Mouse (Mus musculus): ENCODE measurements around the gene Tlr5. TPM values are rescaled to one million over a fixed set of nuclear protein-coding genes. Genes with fewer than 3 reads are reported as not detected.

Gene Tlr5
- polyA plus RNA-seq, 1 experiment from 2014 or later, result 0.33 TPM

- H3K27ac ChIP-seq, result no peak overlapping the region
- no peaks in the 10 kb centered on the region for H3K27me3 ChIP-seq (ENCODE audit: insufficient read depth, poor library complexity, severe bottlenecking)
- H3K9me3 ChIP-seq, result 0 out of 2 replicates have a peak, but pooled peaks cover 3% of the 10 kb centered on the region
- no peaks in the 10 kb centered on the region for H3K36me3 ChIP-seq
- 86% methylated on average over 19 of the region's 19 CpGs for WGBS
- H3K4me3 ChIP-seq, result no peak overlapping the region
- DNase-seq (ENCODE audit: low spot score), result no peak
- peaks cover under 1% of the 10 kb centered on the region for H3K4me1 ChIP-seq (replicated peaks)
These were observed 26.4 kb upstream of the Tlr5 start for GRCm38 (mm10) chr1:182927878-182928851.

DNA sequence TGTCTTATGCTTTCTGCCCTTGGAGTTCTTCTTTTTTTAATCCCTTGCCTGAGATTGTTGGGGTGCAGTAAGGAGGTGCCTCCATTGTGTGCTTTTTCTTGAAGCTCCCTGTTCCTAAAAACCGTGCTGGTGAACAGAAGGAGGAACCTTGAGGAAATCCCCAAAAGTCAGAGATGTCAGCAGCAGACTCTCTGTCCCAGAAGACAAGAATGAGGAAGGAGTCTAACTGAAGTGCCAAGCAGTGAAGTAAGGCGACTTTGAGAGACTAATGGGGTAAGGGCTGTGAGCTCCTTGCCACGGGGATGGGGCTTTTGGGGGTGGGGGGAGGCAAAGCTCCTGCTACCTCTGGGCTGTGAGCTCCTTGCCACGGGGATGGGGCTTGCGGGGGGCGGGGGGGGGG lies 19.1 kb upstream of the Tlr5 start:
- Histone ChIP-seq H3K9me3 (0 out of 2 replicates have a peak, but pooled peaks cover 3% of the 10 kb centered on the region), H3K27ac (no peak overlapping the region), H3K4me3 (no peak overlapping the region), H3K4me1 (replicated peaks) (no peaks in the 10 kb centered on the region), H3K36me3 (no peaks in the 10 kb centered on the region), H3K27me3 (ENCODE audit: insufficient read depth, poor library complexity, severe bottlenecking) (no peaks in the 10 kb centered on the region)
- no peak for DNase-seq (ENCODE audit: low spot score)
- 39% methylated on average over 6 of the region's 6 CpGs for WGBS

DNA sequence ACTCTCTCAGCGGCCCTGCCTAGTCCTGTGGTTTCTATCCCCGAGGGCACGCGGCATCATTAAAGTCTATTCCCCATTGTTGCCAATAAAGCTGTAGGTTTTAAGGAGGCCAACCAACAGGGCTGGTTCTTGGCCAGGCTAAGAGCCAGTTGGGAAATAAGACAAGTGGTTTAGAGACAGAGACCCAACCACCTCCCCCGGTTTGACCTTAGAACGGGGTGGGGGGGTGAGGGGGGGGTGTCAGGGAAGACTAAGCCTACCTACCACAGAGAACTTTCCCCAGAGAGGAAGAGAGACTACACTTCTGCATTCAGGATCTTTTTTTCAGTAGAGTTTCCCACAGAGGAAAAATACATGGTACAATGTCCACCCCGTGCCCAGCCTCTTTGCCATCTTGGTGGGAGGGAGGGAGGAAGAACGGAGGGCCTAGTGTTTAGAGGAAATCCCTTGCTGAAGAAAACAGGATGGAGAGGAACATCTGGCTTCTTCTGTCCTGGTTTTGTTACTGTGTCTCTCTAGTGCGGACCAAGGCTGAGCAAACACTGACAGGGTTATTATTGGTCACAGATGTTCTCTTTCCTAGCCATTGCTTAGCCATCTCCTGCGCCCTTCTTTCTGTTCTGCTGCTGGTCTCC lies 17.0 kb upstream of the Tlr5 start:
- no peaks in the 10 kb centered on the region for H3K27me3 ChIP-seq (ENCODE audit: insufficient read depth, poor library complexity, severe bottlenecking)
- no peak for DNase-seq (ENCODE audit: low spot score)
- no peak overlapping the region for H3K27ac ChIP-seq
- 0 out of 2 replicates have a peak, but pooled peaks cover 3% of the 10 kb centered on the region for H3K9me3 ChIP-seq
- 65% methylated on average over 10 of the region's 10 CpGs for WGBS
- no peak overlapping the region for H3K4me3 ChIP-seq
- H3K4me1 ChIP-seq (replicated peaks), result peaks cover 3% of the 10 kb centered on the region; the same call in 1 of the 2 replicates
- no peaks in the 10 kb centered on the region for H3K36me3 ChIP-seq

DNA sequence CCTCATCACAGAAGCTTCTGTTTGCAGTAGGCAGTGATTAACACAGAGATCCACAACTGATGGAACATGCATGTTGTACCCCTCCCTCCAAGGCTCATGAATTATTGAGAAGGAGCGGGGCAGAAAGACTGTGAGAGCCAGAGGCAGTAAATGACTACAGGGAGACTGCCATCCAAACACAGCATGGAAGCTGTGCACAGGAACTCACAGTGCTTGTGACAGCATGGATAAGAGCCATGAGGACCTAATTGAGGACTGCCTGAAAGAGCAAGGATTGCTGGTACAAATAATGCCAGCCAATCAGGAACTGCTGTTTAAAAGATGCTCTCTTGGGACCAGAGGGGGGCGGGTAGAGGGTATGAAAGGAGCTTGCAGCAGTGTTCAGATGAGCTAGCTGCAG lies 12.7 kb upstream of the Tlr5 start:
- DNase-seq (ENCODE audit: low spot score), result no peak
- no peaks in the 10 kb centered on the region for H3K36me3 ChIP-seq
- no peaks in the 10 kb centered on the region for H3K9me3 ChIP-seq
- 77% methylated on average over 2 of the region's 2 CpGs for WGBS
- H3K27me3 ChIP-seq (ENCODE audit: insufficient read depth, poor library complexity, severe bottlenecking), result no peaks in the 10 kb centered on the region
- H3K4me3 ChIP-seq, result no peak overlapping the region
- peaks cover 3% of the 10 kb centered on the region; the same call in 1 of the 2 replicates for H3K4me1 ChIP-seq (replicated peaks)
- no peak overlapping the region for H3K27ac ChIP-seq

GRCm38 (mm10) chr1:182943911-182944310 lies 10.7 kb upstream of the Tlr5 start:
- Histone ChIP-seq H3K27me3 (ENCODE audit: insufficient read depth, poor library complexity, severe bottlenecking) (no peaks in the 10 kb centered on the region), H3K36me3 (no peaks in the 10 kb centered on the region), H3K4me3 (no peak overlapping the region), H3K4me1 (replicated peaks) (peaks cover 3% of the 10 kb centered on the region; the same call in 1 of the 2 replicates), H3K27ac (no peak overlapping the region), H3K9me3 (no peaks in the 10 kb centered on the region)
- DNase-seq (ENCODE audit: low spot score), result no peak
- WGBS, result 87% methylated on average over 3 of the region's 3 CpGs

GRCm38 (mm10) chr1:182944638-182945037 lies 9.9 kb upstream of the Tlr5 start:
- Histone ChIP-seq H3K27ac (no peak overlapping the region), H3K36me3 (no peaks in the 10 kb centered on the region), H3K27me3 (ENCODE audit: insufficient read depth, poor library complexity, severe bottlenecking) (no peaks in the 10 kb centered on the region), H3K9me3 (no peaks in the 10 kb centered on the region), H3K4me1 (replicated peaks) (peaks cover 3% of the 10 kb centered on the region; the same call in 1 of the 2 replicates), H3K4me3 (no peak overlapping the region)
- 86% methylated on average over 5 of the region's 5 CpGs for WGBS
- DNase-seq (ENCODE audit: low spot score), result no peak

GRCm38 (mm10) chr1:182945561-182945960 lies 9.0 kb upstream of the Tlr5 start:
- no peak overlapping the region for H3K27ac ChIP-seq
- DNase-seq (ENCODE audit: low spot score), result no peak
- H3K9me3 ChIP-seq, result no peaks in the 10 kb centered on the region
- no peaks in the 10 kb centered on the region for H3K36me3 ChIP-seq
- 81% methylated on average over 6 of the region's 6 CpGs for WGBS
- H3K4me1 ChIP-seq (replicated peaks), result peaks cover 3% of the 10 kb centered on the region; the same call in 1 of the 2 replicates
- H3K27me3 ChIP-seq (ENCODE audit: insufficient read depth, poor library complexity, severe bottlenecking), result no peaks in the 10 kb centered on the region
- H3K4me3 ChIP-seq, result no peak overlapping the region

- Histone ChIP-seq H3K4me1 (replicated peaks) (peaks cover 33% of the 10 kb centered on the region), H3K36me3 (no peaks in the 10 kb centered on the region), H3K4me3 (no peak overlapping the region), H3K27ac (no peak overlapping the region), H3K27me3 (ENCODE audit: insufficient read depth, poor library complexity, severe bottlenecking) (peaks cover 22% of the 10 kb centered on the region), H3K9me3 (no peaks in the 10 kb centered on the region)
- no peak for DNase-seq (ENCODE audit: low spot score)
- 86% methylated on average over 9 of the region's 9 CpGs for WGBS
These were observed 3.3 kb upstream of the Tlr5 start for GRCm38 (mm10) chr1:182951298-182951697.

GRCm38 (mm10) chr1:182953165-182953564 lies 1.4 kb upstream of the Tlr5 start:
- no peak overlapping the region for H3K4me3 ChIP-seq
- 45% methylated on average over 3 of the region's 3 CpGs for WGBS

GRCm38 (mm10) chr1:182953667-182954066 lies 921 bp upstream of the Tlr5 start:
- peaks cover 46% of the 10 kb centered on the region for H3K27me3 ChIP-seq (ENCODE audit: insufficient read depth, poor library complexity, severe bottlenecking)
- WGBS, result 73% methylated on average over 4 of the region's 4 CpGs

More at GRCm38 (mm10) chr1:182953165-182953564, 1.4 kb upstream of the Tlr5 start:
- Histone ChIP-seq H3K27me3 (ENCODE audit: insufficient read depth, poor library complexity, severe bottlenecking) (peaks cover 41% of the 10 kb centered on the region), H3K36me3 (no peaks in the 10 kb centered on the region), H3K27ac (peak overlapping the region; percentile 53; the same call in 1 of the 2 replicates), H3K9me3 (no peaks in the 10 kb centered on the region), H3K4me1 (replicated peaks) (peaks cover 42% of the 10 kb centered on the region)
- no peak for DNase-seq (ENCODE audit: low spot score)

GRCm38 (mm10) chr1:182955047-182955620 lies 546 bp downstream of the Tlr5 start:
- H3K27ac ChIP-seq, result peak overlapping the region; percentile 84
- no peaks in the 10 kb centered on the region for H3K9me3 ChIP-seq
- peaks cover 50% of the 10 kb centered on the region for H3K27me3 ChIP-seq (ENCODE audit: insufficient read depth, poor library complexity, severe bottlenecking)
- WGBS, result 25% methylated on average over 15 of the region's 15 CpGs
- DNase-seq (ENCODE audit: low spot score), result no peak
- H3K4me1 ChIP-seq (replicated peaks), result peaks cover 56% of the 10 kb centered on the region
- H3K4me3 ChIP-seq, result peak overlapping the region; percentile 56
- H3K36me3 ChIP-seq, result no peaks in the 10 kb centered on the region

More at GRCm38 (mm10) chr1:182953667-182954066, 921 bp upstream of the Tlr5 start:
- Histone ChIP-seq H3K9me3 (no peaks in the 10 kb centered on the region), H3K4me3 (no peak overlapping the region), H3K36me3 (no peaks in the 10 kb centered on the region), H3K27ac (0 out of 2 replicates have a peak overlapping the region, but pooled peaks have one; percentile 53), H3K4me1 (replicated peaks) (peaks cover 45% of the 10 kb centered on the region)
- no peak for DNase-seq (ENCODE audit: low spot score)

DNA sequence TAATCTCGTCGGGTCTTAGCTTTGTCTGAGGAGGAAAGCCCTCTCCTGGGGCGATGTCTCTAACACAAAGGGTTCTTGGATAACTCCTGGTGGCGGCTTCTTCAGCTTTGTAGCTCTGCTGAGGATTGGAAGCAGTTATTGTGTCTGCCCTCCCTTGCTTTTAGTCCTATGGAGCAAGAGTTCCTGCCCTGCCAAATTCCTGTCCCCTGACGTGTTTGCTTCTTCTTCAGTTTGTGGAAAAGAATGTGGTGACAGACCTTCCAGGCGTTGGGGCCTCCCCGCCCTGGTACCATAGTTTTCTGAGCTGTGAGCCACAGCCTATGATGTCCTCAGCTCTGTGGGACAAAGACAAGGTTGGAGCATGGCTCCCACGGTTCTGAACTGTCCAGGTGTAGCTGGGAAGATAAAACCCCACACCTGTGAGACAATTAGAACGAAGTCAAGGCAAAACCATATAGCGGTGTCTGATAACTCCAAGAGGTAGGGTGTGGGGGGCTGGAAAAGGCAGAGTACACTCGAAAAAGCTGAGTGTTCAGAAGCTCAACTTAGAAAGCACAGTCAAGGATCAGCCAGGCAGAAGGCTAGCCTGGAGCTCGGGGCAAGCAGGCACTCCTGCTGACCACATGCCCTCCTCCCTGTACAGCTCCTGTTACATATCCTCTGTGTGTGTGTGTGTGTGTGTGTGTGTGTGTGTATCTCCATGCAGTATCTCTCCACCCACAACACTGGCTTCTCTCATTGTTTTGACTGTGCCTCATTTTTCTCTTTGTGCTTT lies 1.8 kb downstream of the Tlr5 start:
- no peak for DNase-seq (ENCODE audit: low spot score)
- Histone ChIP-seq H3K9me3 (no peaks in the 10 kb centered on the region), H3K27me3 (ENCODE audit: insufficient read depth, poor library complexity, severe bottlenecking) (peaks cover 50% of the 10 kb centered on the region), H3K4me1 (replicated peaks) (peaks cover 62% of the 10 kb centered on the region), H3K27ac (peak overlapping the region; percentile 23; the same call in 1 of the 2 replicates), H3K36me3 (no peaks in the 10 kb centered on the region), H3K4me3 (no peak overlapping the region)
- 70% methylated on average over 12 of the region's 12 CpGs for WGBS
